Mouse (Mus musculus): ENCODE results near the gene Gm49661.

Gene Gm49661

GRCm38 (mm10) chr8:84928456-84929306 lies 40.6 kb downstream of the Gm49661 start:
- peak; percentile 90 to 92 for DNase-seq

- DNase-seq, result no peak
Observed at GRCm38 (mm10) chr8:84927513-84927912, 41.7 kb downstream of the Gm49661 start.

- no peak for DNase-seq
Observed at GRCm38 (mm10) chr8:84925557-84925956, 43.7 kb downstream of the Gm49661 start.

GRCm38 (mm10) chr8:84921596-84921995 lies 47.6 kb downstream of the Gm49661 start:
- DNase-seq, result no peak

GRCm38 (mm10) chr8:84918646-84919045 lies 50.6 kb downstream of the Gm49661 start:
- no peak for DNase-seq

GRCm38 (mm10) chr8:84917781-84918180 lies 51.5 kb downstream of the Gm49661 start:
- DNase-seq, result peak in 1 of 2 experiments; percentile 45
